Mouse (Mus musculus): ENCODE measurements around the gene Atp2b1. TPM values are rescaled to one million over a fixed set of nuclear protein-coding genes. Genes with fewer than 3 reads are reported as not detected.
"Not testable (repeated sequence)": the region's sequence is repeated elsewhere in the genome, so short reads cannot be mapped to it uniquely, and the experiment has no call there.

Atp2b1 gene
- polyA plus RNA-seq, 1 experiment from 2014 or later, result 116 TPM

GRCm38 (mm10) chr10:98972359-98972758 is 58.2 kb downstream of the Atp2b1 start:
- Histone ChIP-seq H3K4me2 (replicated peaks) (no peak overlapping the region), H3K36me3 (peaks cover 2% of the 10 kb centered on the region; the same call in 1 of the 2 replicates), H3K27ac (replicated peaks) (no peak overlapping the region), H3K9ac (replicated peaks) (no peak overlapping the region), H3K9me3 (no peaks in the 10 kb centered on the region), H3K4me3 (no peak overlapping the region), H3K4me1 (peaks cover 6% of the 10 kb centered on the region), H3K27me3 (no peaks in the 10 kb centered on the region)
- 93% methylated on average over 2 of the region's 2 CpGs for WGBS
- ATAC-seq (ENCODE audit: low FRiP score, low read depth), result no peak

GRCm38 (mm10) chr10:98972912-98973605 is 58.9 kb downstream of the Atp2b1 start:
- 71% methylated on average over 18 of the region's 18 CpGs for WGBS
- no peak for ATAC-seq (ENCODE audit: low FRiP score, low read depth)

DNA sequence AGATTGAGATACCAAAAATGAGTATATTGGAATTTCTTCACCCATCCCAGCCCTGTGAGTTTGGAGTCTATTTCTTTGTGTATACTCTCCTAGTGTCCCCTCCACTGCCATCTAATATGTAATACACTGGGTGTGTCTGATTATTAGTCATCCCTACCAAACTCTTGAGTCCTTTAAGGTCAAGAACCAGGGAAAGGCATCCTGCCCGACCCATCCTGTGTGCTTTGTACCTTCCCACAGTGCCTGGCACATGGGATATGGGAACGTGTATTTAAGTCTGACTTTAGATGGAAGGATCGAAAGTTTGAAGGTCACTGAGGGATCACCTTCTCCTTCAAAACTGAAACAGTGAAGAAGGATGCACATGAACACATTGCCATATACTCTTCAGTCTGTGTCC is 60.4 kb downstream of the Atp2b1 start:
- Histone ChIP-seq H3K27me3 (no peaks in the 10 kb centered on the region), H3K9ac (replicated peaks) (no peak overlapping the region), H3K27ac (replicated peaks) (no peak overlapping the region), H3K4me1 (peaks cover 6% of the 10 kb centered on the region), H3K4me3 (no peak overlapping the region), H3K9me3 (no peaks in the 10 kb centered on the region), H3K36me3 (0 out of 2 replicates have a peak, but pooled peaks cover 2% of the 10 kb centered on the region), H3K4me2 (replicated peaks) (no peak overlapping the region)
- ATAC-seq (ENCODE audit: low FRiP score, low read depth), result peak; percentile 12; the same call in 1 of the 2 replicates
- WGBS, result 87% methylated on average over 3 of the region's 3 CpGs

More at GRCm38 (mm10) chr10:98972912-98973605, 58.9 kb downstream of the Atp2b1 start:
- Histone ChIP-seq H3K4me2 (replicated peaks) (no peak overlapping the region), H3K27me3 (no peaks in the 10 kb centered on the region), H3K9ac (replicated peaks) (no peak overlapping the region), H3K36me3 (peaks cover 2% of the 10 kb centered on the region; the same call in 1 of the 2 replicates), H3K4me3 (no peak overlapping the region), H3K27ac (replicated peaks) (no peak overlapping the region), H3K9me3 (no peaks in the 10 kb centered on the region), H3K4me1 (peaks cover 6% of the 10 kb centered on the region)

DNA sequence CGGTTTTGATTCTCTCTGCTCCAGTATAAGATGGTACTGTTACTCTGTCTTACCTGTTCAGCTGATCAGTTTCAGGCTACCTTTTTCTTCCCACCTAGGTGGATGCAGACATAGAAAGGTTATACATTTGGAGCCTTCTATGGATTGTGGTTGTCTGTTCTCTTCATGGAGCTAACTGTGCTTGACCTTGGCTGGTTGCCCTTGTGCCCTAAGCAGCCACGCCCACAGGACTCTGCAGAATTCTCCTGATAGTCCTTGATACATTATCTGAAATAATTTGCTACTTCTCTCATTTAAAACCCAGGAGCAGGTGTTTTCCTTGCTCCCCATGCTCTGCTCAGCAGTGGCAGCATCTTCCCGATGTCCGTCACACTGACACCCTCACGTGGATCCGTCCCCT is 61.4 kb downstream of the Atp2b1 start:
- H3K4me3 ChIP-seq, result no peak overlapping the region
- WGBS, result 87% methylated on average over 6 of the region's 6 CpGs
- H3K27ac ChIP-seq (replicated peaks), result no peak overlapping the region
- H3K4me2 ChIP-seq (replicated peaks), result no peak overlapping the region
- ATAC-seq (ENCODE audit: low FRiP score, low read depth), result no peak
- no peaks in the 10 kb centered on the region for H3K36me3 ChIP-seq
- no peaks in the 10 kb centered on the region for H3K9me3 ChIP-seq
- H3K4me1 ChIP-seq, result peaks cover 6% of the 10 kb centered on the region
- no peak overlapping the region for H3K9ac ChIP-seq (replicated peaks)
- no peaks in the 10 kb centered on the region for H3K27me3 ChIP-seq

DNA sequence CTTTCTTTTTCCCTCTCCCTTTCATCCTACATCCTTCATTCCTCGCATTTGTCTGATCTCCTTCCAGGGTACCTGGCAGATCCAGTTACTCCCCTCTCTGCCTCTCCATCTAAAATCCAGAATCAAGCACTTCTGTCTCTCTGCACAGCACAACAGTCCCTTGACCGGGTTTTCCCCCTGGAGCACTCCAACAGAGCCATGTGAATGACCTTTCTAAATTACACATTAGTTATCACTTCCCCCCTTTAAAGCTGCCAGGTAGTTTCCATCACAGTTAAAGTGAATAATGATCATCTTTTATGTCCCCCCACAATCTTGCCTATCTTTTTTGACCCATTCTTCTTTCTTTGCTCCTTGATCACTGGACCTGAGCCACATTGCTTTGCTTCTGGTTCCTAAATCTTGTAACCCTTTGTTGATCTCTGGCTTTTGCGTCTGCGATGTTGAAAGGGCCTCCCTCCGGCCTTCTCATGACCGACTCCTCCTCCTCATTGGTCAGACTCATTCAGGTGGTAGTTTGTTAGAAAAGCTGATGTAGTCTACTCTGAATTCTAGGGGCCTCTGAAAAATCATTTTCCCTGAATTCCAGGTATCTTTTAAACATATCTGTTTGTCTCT is 62.8 kb downstream of the Atp2b1 start:
- Histone ChIP-seq H3K4me3 (no peak overlapping the region), H3K4me1 (peaks cover 6% of the 10 kb centered on the region), H3K36me3 (no peaks in the 10 kb centered on the region), H3K9ac (replicated peaks) (no peak overlapping the region), H3K4me2 (replicated peaks) (no peak overlapping the region), H3K9me3 (no peaks in the 10 kb centered on the region), H3K27me3 (no peaks in the 10 kb centered on the region), H3K27ac (replicated peaks) (no peak overlapping the region)
- WGBS, result 52% methylated on average over 6 of the region's 6 CpGs
- no peak for ATAC-seq (ENCODE audit: low FRiP score, low read depth)

DNA sequence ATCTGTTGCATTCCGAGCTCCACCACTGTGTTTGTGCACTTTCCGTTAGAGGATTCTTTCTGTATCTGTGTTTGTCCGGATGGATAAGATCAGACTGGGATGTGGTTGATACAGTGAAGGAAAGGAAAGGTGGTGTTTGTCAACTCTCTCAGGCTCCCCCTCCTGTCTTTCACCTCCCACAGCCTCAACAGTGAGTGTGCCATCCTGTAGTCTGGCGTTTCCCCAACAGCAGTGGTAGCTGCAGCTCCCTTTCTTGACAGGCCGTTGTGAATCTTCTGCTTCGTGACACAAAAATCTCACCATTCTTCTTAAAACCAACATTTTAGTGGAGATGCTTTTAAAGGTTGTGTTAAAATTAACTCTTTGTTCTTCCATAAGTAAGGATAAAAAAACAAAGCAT is 64.6 kb downstream of the Atp2b1 start:
- no peak for ATAC-seq (ENCODE audit: low FRiP score, low read depth)
- no peak overlapping the region for H3K27ac ChIP-seq (replicated peaks)
- no peak overlapping the region for H3K4me2 ChIP-seq (replicated peaks)
- WGBS, result 85% methylated on average over 6 of the region's 6 CpGs
- no peaks in the 10 kb centered on the region for H3K36me3 ChIP-seq
- H3K9me3 ChIP-seq, result no peaks in the 10 kb centered on the region
- no peak overlapping the region for H3K9ac ChIP-seq (replicated peaks)
- H3K4me1 ChIP-seq, result peaks cover 6% of the 10 kb centered on the region
- H3K27me3 ChIP-seq, result no peaks in the 10 kb centered on the region
- H3K4me3 ChIP-seq, result no peak overlapping the region

DNA sequence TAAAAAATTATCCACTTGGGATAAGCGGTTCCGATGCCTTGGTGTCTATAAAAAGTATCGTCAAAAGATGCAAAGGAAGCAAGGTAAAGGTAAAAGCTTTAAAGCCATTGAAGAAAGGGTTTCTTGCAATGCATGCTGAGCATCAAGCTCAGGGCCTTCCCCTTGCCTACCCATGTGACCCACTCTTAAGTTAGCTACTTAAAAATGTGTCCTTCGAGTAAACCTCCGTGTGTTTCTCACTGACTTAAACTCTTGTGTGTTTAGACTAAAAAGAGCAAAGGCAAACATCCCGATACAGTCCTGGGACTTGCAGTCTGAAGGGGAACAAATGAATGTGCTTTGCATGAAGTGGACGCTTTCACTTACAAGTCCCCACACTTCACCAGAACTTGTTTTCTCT is 65.1 kb downstream of the Atp2b1 start:
- Histone ChIP-seq H3K36me3 (no peaks in the 10 kb centered on the region), H3K27ac (replicated peaks) (no peak overlapping the region), H3K4me3 (no peak overlapping the region), H3K9ac (replicated peaks) (no peak overlapping the region), H3K9me3 (no peaks in the 10 kb centered on the region), H3K4me1 (peaks cover 6% of the 10 kb centered on the region), H3K27me3 (no peaks in the 10 kb centered on the region), H3K4me2 (replicated peaks) (no peak overlapping the region)
- 81% methylated on average over 7 of the region's 7 CpGs for WGBS
- ATAC-seq (ENCODE audit: low FRiP score, low read depth), result no peak

- H3K9me3 ChIP-seq, result no peaks in the 10 kb centered on the region
- no peaks in the 10 kb centered on the region for H3K36me3 ChIP-seq
- ATAC-seq (ENCODE audit: low FRiP score, low read depth), result no peak
- no peaks in the 10 kb centered on the region for H3K27me3 ChIP-seq
- WGBS, result 86% methylated on average over 8 of the region's 8 CpGs
- H3K4me3 ChIP-seq, result no peak overlapping the region
- H3K4me2 ChIP-seq (replicated peaks), result no peak overlapping the region
- H3K9ac ChIP-seq (replicated peaks), result no peak overlapping the region
- H3K27ac ChIP-seq (replicated peaks), result no peak overlapping the region
- peaks cover 6% of the 10 kb centered on the region for H3K4me1 ChIP-seq
These were observed 65.7 kb downstream of the Atp2b1 start for GRCm38 (mm10) chr10:98979951-98980350.

DNA sequence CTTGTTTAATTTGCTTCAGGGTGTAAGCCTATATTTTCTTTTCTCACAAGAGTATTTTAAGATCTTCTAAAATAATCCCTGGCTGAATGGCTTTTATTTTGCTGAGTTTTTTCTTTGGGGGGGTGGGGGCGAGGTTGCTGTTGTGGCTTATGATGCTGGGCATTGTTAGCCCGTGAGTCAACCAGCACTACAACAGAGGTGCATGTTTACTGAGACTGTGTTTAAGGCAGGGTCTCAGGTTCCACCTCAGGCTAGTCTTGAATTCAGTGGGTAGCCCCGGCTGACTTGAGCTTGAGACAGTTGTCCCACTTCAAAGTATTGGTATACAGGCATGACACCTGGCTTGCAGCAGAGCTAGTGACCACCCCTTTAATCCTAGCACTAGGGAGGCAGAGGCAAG is 77.8 kb downstream of the Atp2b1 start:
- Histone ChIP-seq H3K27ac (replicated peaks) (no peak overlapping the region), H3K4me3 (no peak overlapping the region), H3K9me3 (no peaks in the 10 kb centered on the region), H3K9ac (replicated peaks) (no peak overlapping the region), H3K36me3 (peaks cover 25% of the 10 kb centered on the region), H3K4me2 (replicated peaks) (no peak overlapping the region), H3K4me1 (no peaks in the 10 kb centered on the region), H3K27me3 (no peaks in the 10 kb centered on the region)
- ATAC-seq (ENCODE audit: low FRiP score, low read depth), result no peak
- 92% methylated on average over 3 of the region's 3 CpGs for WGBS

GRCm38 (mm10) chr10:98993186-98993585 is 79.0 kb downstream of the Atp2b1 start:
- Histone ChIP-seq H3K4me2 (replicated peaks) (no peak overlapping the region), H3K36me3 (peaks cover 29% of the 10 kb centered on the region), H3K27ac (replicated peaks) (no peak overlapping the region), H3K9ac (replicated peaks) (no peak overlapping the region), H3K9me3 (no peaks in the 10 kb centered on the region), H3K4me1 (no peaks in the 10 kb centered on the region), H3K27me3 (no peaks in the 10 kb centered on the region), H3K4me3 (no peak overlapping the region)
- no peak for ATAC-seq (ENCODE audit: low FRiP score, low read depth)
- 90% methylated on average over 8 of the region's 8 CpGs for WGBS

- H3K9me3 ChIP-seq; H3K4me1 ChIP-seq; H3K4me3 ChIP-seq; H3K27ac ChIP-seq (replicated peaks); ATAC-seq (ENCODE audit: low FRiP score, low read depth); H3K4me2 ChIP-seq (replicated peaks); H3K27me3 ChIP-seq; H3K9ac ChIP-seq (replicated peaks): not testable (repeated sequence)
- peaks cover 33% of the 10 kb centered on the region for H3K36me3 ChIP-seq
- WGBS, result 86% methylated on average over 6 of the region's 6 CpGs
These were observed 81.0 kb downstream of the Atp2b1 start for GRCm38 (mm10) chr10:98995016-98995747.

DNA sequence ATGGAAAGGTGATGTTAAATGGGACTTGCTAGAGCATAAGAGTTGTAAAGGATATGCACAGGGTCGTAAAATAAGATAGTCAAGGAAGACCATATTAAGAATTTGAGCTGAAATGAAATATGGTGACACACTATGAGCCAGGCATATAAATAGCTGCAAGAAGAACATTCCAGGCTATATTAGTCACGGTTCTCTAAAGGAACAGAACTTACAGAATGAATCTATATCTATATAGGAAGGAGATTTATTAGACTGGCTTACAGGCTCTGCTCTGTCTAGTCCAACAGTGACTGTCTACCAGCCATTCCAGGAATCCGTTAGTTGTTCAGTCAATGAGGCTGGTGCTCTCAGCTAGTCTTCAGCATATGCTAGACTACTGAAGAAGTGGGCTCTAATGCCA is 90.7 kb downstream of the Atp2b1 start:
- Histone ChIP-seq H3K4me1 (no peaks in the 10 kb centered on the region), H3K27ac (replicated peaks) (no peak overlapping the region), H3K4me3 (no peak overlapping the region), H3K27me3 (no peaks in the 10 kb centered on the region), H3K36me3 (peaks cover 26% of the 10 kb centered on the region), H3K9me3 (no peaks in the 10 kb centered on the region), H3K9ac (replicated peaks) (no peak overlapping the region), H3K4me2 (replicated peaks) (no peak overlapping the region)
- WGBS, result 96% methylated on average over 3 of the region's 3 CpGs
- no peak for ATAC-seq (ENCODE audit: low FRiP score, low read depth)
